Mouse (Mus musculus): ENCODE data around the gene Zc3h4. TPM values are rescaled to one million over a fixed set of nuclear protein-coding genes. Genes with fewer than 3 reads are reported as not detected.

Gene Zc3h4
- polyA plus RNA-seq (2015; fragmentation: Nextera tagmentation; extraction: Ambion mirVana): 8.2 and 8.7 TPM in 2 replicates

DNA sequence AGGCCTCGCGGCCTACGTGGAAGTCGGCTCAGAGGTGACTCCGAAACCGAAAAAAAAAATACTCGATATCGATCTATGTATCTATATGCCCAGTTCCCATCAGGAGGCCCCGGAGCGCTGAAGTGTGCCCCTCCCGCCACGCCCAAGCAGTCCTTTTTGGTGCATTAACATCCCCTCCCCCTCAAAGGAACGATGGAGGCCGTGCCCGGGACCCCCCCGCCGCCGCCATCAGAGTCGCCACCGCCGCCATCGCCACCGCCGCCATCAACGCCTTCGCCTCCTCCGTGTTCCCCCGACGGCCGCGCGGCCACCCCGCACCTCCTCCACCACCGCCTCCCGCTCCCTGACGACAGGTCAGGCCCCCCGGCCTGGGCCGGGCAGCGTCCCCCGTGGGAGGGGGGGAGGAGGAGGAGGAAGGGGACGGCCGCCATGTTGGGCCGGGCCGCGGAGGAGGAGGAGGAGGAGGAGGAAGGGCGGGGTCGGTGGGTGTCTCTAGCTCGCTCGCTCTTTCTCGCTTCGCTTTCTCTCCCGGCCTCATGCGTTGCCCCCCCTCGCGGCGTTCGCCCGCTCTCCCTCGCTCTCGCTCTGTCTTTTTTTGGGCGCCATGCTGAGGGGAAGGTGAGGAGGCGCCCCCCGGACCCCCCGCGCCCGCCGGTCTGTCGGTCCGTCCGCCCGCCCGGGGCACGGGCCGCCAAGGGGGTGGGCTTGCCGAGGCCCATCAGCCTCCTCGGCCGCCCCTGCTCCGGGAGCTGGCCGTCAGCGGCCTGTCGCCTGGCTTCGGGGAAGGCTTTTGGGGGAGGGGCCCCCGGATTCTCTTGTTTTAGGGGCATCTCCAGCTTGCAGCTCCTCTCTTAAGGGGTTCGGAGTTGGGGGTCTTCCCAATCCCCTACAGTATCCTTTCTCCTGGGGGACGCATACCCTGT lies at the start of gene Zc3h4:
Gene Zc3h4, plus strand, starts transcription at position 222 of the 923 bp plus-strand sequence.
- Histone ChIP-seq H3K4me3 (peak within 1 kb of the TSS; percentile 95), H3K4me1 (peaks cover 35% of the 10 kb centered on the region), H3K36me3 (no peaks in the 10 kb centered on the region), H3K4me2 (peak within 1 kb of the TSS; percentile 92), H3K9ac (peak within 1 kb of the TSS; percentile 100), H3K9me3 (no peaks in the 10 kb centered on the region), H3K27me3 (replicated peaks) (no peaks in the 10 kb centered on the region), H3K27ac (replicated peaks) (peak within 1 kb of the TSS; percentile 100)
- under 1% methylated on average over 79 of the region's 85 CpGs for WGBS
- peak; percentile 29; the same call in 1 of the 2 replicates for ATAC-seq (ENCODE audit: extremely low read depth, insufficient number of reproducible peaks, low FRiP score, low TSS enrichment)

DNA sequence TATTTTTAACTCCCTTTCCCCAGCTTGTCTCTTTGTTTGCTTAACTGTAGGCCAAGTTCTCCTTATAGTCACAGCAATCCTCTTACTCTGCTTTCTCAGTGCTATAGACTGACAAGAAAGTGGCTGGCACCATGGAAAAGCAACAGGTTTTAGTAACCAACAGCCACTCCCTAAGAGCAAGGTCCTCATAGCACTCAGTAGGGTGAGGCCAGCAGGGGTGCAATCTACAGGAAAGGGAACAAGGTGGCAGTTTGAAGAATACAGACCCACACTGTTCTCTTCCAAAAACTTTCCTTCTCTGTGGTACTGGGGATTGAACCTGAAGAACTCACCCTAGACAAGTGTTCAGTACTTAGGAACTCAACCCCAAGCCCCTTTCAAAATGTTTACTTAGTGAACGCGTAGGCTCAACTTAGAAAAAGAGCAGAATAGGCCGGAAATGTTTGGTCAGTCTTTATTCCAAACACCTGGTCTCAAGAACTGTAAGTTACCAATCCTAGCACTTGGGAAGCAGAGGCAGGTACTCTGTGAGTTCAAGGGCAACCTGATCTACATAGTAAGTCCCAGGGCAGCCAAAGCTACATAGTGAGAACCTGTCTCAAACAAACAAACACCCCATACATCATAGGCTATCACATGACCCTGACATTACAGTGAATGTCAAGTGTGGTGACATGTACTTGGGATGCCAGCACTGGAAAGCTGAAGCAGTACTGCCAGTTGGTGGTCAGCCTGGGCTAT lies 44.7 kb upstream of the Zc3h4 start:
- WGBS: 95% methylated on average over 3 of the region's 3 CpGs
- Histone ChIP-seq H3K27ac (replicated peaks) (no peak overlapping the region), H3K27me3 (replicated peaks) (no peaks in the 10 kb centered on the region), H3K4me2 (no peak overlapping the region), H3K4me1 (no peaks in the 10 kb centered on the region), H3K4me3 (no peak overlapping the region), H3K36me3 (peaks cover 75% of the 10 kb centered on the region), H3K9me3 (no peaks in the 10 kb centered on the region; the same call in 1 of the 2 replicates), H3K9ac (no peak overlapping the region)
- ATAC-seq (ENCODE audit: extremely low read depth, insufficient number of reproducible peaks, low FRiP score, low TSS enrichment): no peak

DNA sequence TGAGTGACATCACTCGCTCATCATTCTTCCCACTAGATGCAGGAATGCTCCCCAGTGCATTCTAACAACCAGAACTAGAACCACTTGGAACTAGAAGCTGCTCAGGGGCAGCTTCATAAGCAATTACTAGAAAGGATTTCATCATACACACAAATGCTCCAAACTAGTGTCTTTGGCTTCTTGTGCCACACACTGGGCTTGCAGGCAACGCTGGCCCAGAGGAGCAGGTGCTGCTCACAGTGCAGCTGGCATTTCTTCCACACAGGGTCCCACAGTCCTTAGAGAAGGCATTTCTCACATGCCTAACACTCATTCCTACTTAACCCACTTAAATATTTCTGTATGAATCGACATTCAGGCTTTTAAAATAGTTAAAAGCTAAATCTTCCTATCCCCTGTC lies 43.1 kb upstream of the Zc3h4 start:
- Histone ChIP-seq H3K9ac (no peak overlapping the region), H3K4me1 (no peaks in the 10 kb centered on the region), H3K27me3 (replicated peaks) (no peaks in the 10 kb centered on the region), H3K27ac (replicated peaks) (no peak overlapping the region), H3K4me2 (no peak overlapping the region), H3K36me3 (peaks cover 75% of the 10 kb centered on the region), H3K4me3 (no peak overlapping the region), H3K9me3 (no peaks in the 10 kb centered on the region; the same call in 1 of the 2 replicates)
- ATAC-seq (ENCODE audit: extremely low read depth, insufficient number of reproducible peaks, low FRiP score, low TSS enrichment): no peak
- 76% methylated on average over 3 of the region's 3 CpGs for WGBS

DNA sequence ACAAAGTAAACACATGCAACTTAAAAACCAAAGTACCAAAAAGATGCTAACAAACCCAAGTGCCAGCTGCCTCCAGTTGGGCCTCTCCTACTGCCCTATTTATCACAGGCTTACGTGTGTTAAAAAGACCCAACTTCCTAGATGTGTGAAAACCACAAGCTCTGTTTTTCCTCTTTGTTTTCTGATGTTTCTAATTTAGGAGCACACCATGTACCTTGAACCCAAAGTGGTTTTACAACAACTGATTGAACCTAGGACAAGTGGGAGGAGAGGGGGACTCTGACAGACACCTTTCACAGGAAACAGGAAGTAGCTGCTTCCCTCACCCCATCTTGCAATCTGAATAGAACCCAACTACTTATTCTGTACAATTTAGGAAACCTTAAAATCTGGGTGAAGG lies 36.4 kb upstream of the Zc3h4 start:
- Histone ChIP-seq H3K27ac (replicated peaks) (peak overlapping the region; percentile 56; the same call in 1 of the 2 replicates), H3K4me3 (no peak overlapping the region), H3K9ac (peak overlapping the region; percentile 5; the same call in 1 of the 2 replicates), H3K9me3 (no peaks in the 10 kb centered on the region), H3K4me1 (peaks cover 29% of the 10 kb centered on the region), H3K36me3 (peaks cover 86% of the 10 kb centered on the region), H3K27me3 (replicated peaks) (no peaks in the 10 kb centered on the region), H3K4me2 (no peak overlapping the region)
- WGBS: 57% methylated on average over 1 of the region's 1 CpGs
- no peak for ATAC-seq (ENCODE audit: extremely low read depth, insufficient number of reproducible peaks, low FRiP score, low TSS enrichment)

DNA sequence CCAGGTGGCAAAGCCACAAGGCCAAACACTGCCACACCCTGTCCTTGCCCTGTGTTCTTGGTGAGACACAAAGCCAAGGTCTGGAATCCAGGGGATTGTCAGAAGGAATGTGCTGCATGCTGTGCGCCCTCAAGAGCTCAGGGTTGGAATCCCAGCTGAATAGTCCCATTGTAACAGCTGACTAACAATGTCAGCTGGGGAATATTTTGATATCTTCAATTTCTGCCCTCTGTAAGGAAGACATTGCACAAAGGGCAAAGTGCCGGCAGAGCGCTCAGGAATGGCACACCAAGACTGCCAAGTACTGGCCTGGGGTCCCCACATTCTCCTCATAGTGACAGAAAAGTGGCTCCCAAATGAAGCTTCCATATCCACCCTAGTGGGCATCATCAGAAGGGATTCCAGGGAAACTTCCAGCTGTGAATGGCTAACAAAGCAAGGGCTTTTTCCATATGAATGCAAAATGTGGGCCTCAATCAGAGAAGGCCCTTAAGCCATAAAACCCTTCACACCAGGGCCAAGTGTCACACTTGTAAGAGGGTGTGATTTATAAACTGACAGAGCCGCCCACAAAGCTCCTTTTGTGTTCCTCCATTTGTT lies 35.7 kb upstream of the Zc3h4 start:
- Histone ChIP-seq H3K36me3 (peaks cover 93% of the 10 kb centered on the region), H3K27ac (replicated peaks) (peak overlapping the region; percentile 56), H3K4me2 (no peak overlapping the region), H3K9ac (no peak overlapping the region), H3K27me3 (replicated peaks) (no peaks in the 10 kb centered on the region), H3K4me3 (no peak overlapping the region), H3K9me3 (no peaks in the 10 kb centered on the region), H3K4me1 (peaks cover 29% of the 10 kb centered on the region)
- WGBS: 60% methylated on average over 4 of the region's 4 CpGs
- no peak for ATAC-seq (ENCODE audit: extremely low read depth, insufficient number of reproducible peaks, low FRiP score, low TSS enrichment)

DNA sequence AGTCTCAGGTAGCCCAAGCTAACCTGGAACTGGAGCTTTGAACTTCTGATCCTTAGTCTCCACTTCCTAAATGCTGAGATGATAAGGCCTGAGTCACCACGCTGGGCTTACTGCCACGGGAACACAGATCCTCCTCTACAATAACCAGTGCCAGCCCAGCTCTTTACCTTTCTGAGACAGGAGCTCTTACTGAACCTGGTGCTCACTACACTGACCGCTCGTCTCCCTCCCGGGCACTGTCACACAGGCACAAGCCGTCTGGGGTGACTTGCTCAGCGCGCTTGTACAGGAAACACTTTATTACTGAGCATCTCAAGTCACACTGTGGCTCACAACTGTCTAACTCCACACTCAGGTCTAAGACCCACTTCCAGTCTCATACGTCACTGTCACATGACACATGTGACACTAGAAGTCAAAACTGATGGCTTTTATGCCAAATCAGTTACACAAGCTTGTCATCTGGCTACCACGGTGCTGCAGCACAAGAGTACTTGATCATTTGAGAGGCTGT lies 34.5 kb upstream of the Zc3h4 start:
- ATAC-seq (ENCODE audit: extremely low read depth, insufficient number of reproducible peaks, low FRiP score, low TSS enrichment): no peak
- no peaks in the 10 kb centered on the region for H3K27me3 ChIP-seq (replicated peaks)
- peak overlapping the region; percentile 30; the same call in 1 of the 2 replicates for H3K9ac ChIP-seq
- H3K4me3 ChIP-seq: no peak overlapping the region
- 70% methylated on average over 10 of the region's 10 CpGs for WGBS
- H3K36me3 ChIP-seq: peaks cover 99% of the 10 kb centered on the region
- H3K9me3 ChIP-seq: no peaks in the 10 kb centered on the region
- H3K4me2 ChIP-seq: no peak overlapping the region
- H3K27ac ChIP-seq (replicated peaks): peak overlapping the region; percentile 56; the same call in 1 of the 2 replicates
- peaks cover 29% of the 10 kb centered on the region for H3K4me1 ChIP-seq

DNA sequence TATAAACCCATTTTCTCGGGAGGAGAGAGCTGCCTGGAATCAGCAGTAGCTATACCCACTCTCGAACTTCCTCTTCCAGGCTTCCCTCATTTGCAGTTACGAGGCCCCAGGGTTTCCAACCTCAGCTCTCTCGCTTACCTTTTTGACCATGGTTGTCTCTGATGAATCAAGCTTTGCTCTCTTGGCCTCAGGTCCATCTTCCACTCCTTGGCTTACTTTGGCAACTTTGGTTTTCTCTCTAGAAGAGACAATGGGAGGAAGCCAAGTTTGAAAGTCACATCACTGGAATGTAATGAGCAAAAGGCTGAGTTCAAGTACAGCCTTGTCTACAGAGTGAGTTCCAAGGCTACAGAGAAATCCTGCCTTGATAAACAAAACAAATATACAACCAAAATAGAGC lies 34.0 kb upstream of the Zc3h4 start:
- H3K9me3 ChIP-seq: no peaks in the 10 kb centered on the region

DNA sequence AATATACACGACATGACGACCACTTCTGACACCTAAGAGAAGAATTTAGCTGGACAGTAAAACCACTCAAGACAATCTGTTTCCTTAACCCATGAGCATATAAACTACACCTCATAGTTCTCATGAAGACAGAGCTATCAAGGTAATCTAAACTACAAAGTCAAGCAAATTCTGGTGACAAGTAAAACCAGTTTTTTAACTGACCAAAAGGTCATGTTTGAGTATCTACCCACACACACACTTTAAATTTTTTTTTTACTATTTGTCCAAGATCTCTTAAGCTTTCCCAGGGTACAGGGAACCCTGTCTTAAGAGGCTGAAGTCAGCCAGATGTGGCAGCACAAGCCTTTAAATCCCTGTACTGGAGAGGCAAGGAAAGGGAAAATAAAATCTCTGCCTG lies 31.9 kb upstream of the Zc3h4 start:
- Histone ChIP-seq H3K4me3 (no peak overlapping the region), H3K27ac (replicated peaks) (no peak overlapping the region), H3K4me1 (peaks cover 29% of the 10 kb centered on the region), H3K27me3 (replicated peaks) (no peaks in the 10 kb centered on the region), H3K9ac (no peak overlapping the region), H3K9me3 (no peaks in the 10 kb centered on the region), H3K36me3 (peaks cover 91% of the 10 kb centered on the region), H3K4me2 (no peak overlapping the region)
- 88% methylated on average over 2 of the region's 2 CpGs for WGBS
- ATAC-seq (ENCODE audit: extremely low read depth, insufficient number of reproducible peaks, low FRiP score, low TSS enrichment): no peak

More for the DNA sequence above, 34.0 kb upstream of the Zc3h4 start:
- Histone ChIP-seq H3K36me3 (peaks cover 98% of the 10 kb centered on the region), H3K27ac (replicated peaks) (no peak overlapping the region), H3K4me1 (peaks cover 29% of the 10 kb centered on the region), H3K27me3 (replicated peaks) (no peaks in the 10 kb centered on the region), H3K9ac (no peak overlapping the region), H3K4me2 (no peak overlapping the region), H3K4me3 (no peak overlapping the region)
- ATAC-seq (ENCODE audit: extremely low read depth, insufficient number of reproducible peaks, low FRiP score, low TSS enrichment): no peak
- WGBS: 87% methylated on average over 4 of the region's 4 CpGs

DNA sequence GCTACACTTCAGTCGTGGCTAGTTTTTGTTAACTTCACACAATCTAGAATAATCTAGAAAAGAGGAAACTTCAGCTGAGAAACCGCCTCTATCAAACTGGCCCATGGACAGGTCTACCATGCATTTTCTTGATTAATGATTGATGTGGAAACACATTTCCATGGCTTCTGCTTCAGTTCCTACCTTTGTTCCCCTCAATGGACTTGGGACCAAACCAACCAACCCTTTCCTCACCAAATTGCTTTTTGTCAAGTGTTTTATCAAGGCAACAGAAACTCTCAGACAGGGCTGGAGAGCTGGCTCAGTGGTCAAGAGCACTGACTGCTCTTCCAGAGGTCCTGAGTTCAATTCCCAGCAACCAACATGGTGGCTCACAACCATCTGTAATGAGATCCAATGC lies 30.1 kb upstream of the Zc3h4 start:
- no peak for ATAC-seq (ENCODE audit: extremely low read depth, insufficient number of reproducible peaks, low FRiP score, low TSS enrichment)
- Histone ChIP-seq H3K36me3 (peaks cover 86% of the 10 kb centered on the region), H3K9me3 (no peaks in the 10 kb centered on the region), H3K4me2 (no peak overlapping the region), H3K4me3 (no peak overlapping the region), H3K27me3 (replicated peaks) (no peaks in the 10 kb centered on the region), H3K4me1 (peaks cover 11% of the 10 kb centered on the region), H3K27ac (replicated peaks) (no peak overlapping the region), H3K9ac (no peak overlapping the region)
- 79% methylated on average over 2 of the region's 2 CpGs for WGBS

DNA sequence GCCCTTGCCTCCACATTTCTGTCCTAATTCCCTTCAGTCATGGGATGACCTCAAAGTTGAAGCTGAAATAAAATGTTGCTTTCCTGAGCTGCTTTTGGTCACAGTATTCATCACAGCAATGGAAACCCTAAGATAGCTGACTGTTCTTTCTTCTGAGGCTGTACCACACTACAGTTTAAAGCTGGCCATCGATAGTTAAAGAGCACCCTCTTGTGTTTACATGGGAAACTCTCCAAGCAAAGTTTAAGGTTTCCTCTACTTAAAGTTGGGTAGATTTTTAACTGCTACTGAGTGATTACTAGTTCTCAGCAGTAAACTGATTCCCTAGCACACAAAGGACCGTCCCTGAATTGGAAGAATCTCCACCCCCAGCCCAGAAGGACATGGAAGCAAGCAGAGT lies 27.0 kb upstream of the Zc3h4 start:
- peaks cover 86% of the 10 kb centered on the region for H3K36me3 ChIP-seq
- no peak overlapping the region for H3K4me2 ChIP-seq
- no peak overlapping the region for H3K9ac ChIP-seq
- H3K27ac ChIP-seq (replicated peaks): no peak overlapping the region
- H3K4me3 ChIP-seq: no peak overlapping the region
- no peak for ATAC-seq (ENCODE audit: extremely low read depth, insufficient number of reproducible peaks, low FRiP score, low TSS enrichment)
- no peaks in the 10 kb centered on the region for H3K9me3 ChIP-seq
- H3K4me1 ChIP-seq: no peaks in the 10 kb centered on the region
- WGBS: 56% methylated on average over 2 of the region's 2 CpGs
- H3K27me3 ChIP-seq (replicated peaks): no peaks in the 10 kb centered on the region

DNA sequence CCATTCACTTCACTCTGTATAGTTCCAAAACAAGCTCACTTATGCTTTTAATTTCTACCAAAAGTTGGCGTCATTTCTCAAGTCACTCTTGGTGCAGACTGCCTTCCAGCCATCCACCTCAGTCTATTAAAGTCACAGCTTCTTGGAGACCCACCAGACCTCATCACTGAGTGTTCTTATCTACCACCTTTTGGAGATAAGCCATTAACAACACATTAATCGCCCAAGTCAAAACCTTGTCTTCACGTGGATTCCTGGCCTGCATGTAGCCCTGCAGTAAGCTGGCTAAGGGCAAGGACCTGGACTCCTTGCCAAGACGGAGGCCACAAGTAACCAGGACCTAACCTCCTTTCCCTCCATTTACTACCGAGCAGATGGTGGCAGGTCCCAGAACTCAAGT lies 25.7 kb upstream of the Zc3h4 start:
- no peak overlapping the region for H3K4me3 ChIP-seq
- peaks cover 84% of the 10 kb centered on the region for H3K36me3 ChIP-seq
- no peak overlapping the region for H3K9ac ChIP-seq
- H3K4me2 ChIP-seq: no peak overlapping the region
- WGBS: 52% methylated on average over 5 of the region's 5 CpGs
- no peaks in the 10 kb centered on the region for H3K27me3 ChIP-seq (replicated peaks)
- H3K9me3 ChIP-seq: no peaks in the 10 kb centered on the region
- H3K4me1 ChIP-seq: no peaks in the 10 kb centered on the region
- no peak for ATAC-seq (ENCODE audit: extremely low read depth, insufficient number of reproducible peaks, low FRiP score, low TSS enrichment)
- no peak overlapping the region for H3K27ac ChIP-seq (replicated peaks)
